Mouse (Mus musculus): Measurements from ENCODE around the gene 0610009B22Rik. TPM values are rescaled to one million over a fixed set of nuclear protein-coding genes. Genes with fewer than 3 reads are reported as not detected.
"Not testable (repeated sequence)": the region's sequence is repeated elsewhere in the genome, so short reads cannot be mapped to it uniquely, and the experiment has no call there.

0610009B22Rik gene
- 10 to 100 TPM; 42.1 to 43.2 TPM for total RNA-seq (2021)
- long read RNA-seq, experiment 1, transcript 0610009B22Rik-201 (2 exons, 813 nt): major isoform, 42 of 45 reads
- long read RNA-seq, experiment 1, partial matches to known transcripts: 0 of 45 reads
- long read RNA-seq, experiment 1, other reads (novel, unspliced or antisense): 3 of 45 reads
- long read RNA-seq, experiment 2, transcript 0610009B22Rik-201 (2 exons, 813 nt): major isoform, 37 of 44 reads
- long read RNA-seq, experiment 2, partial matches to known transcripts: 0 of 44 reads
- long read RNA-seq, experiment 2, other reads (novel, unspliced or antisense): 7 of 44 reads

GRCm38 (mm10) chr11:51688330-51689328, at the start of gene 0610009B22Rik:
0610009B22Rik (minus strand) TSS chr11:51688874.
- H3K4me3 ChIP-seq: peak within 1 kb of the TSS; percentile 95
- TF ChIP-seq CTCF (IDR thresholded peaks at IDR 0.05): no peak
- peak; percentile 100 for DNase-seq
- intact Hi-C loops (cut with DNase I): loop anchor here (10.0 kb wide), 1 partner anchor 404 kb away; the partner anchor contains the start of gene Col23a1
- peak within 1 kb of the TSS; percentile 96 for H3K27ac ChIP-seq

GRCm38 (mm10) chr11:51734218-51734617, 45.5 kb upstream of the 0610009B22Rik start:
- intact Hi-C loops (cut with DNase I); H3K27ac ChIP-seq: not testable (repeated sequence)

GRCm38 (mm10) chr11:51732883-51733282, 44.2 kb upstream of the 0610009B22Rik start:
- intact Hi-C loops (cut with DNase I): no loop called here
- Histone ChIP-seq H3K4me3 (no peak overlapping the region), H3K27ac (no peak overlapping the region)
- TF ChIP-seq CTCF (IDR thresholded peaks at IDR 0.05): no peak
- no peak for DNase-seq

More at GRCm38 (mm10) chr11:51734218-51734617, 45.5 kb upstream of the 0610009B22Rik start:
- H3K4me3 ChIP-seq, DNase-seq: not testable (repeated sequence)

- TF ChIP-seq CTCF (IDR thresholded peaks at IDR 0.05): no peak
- H3K4me3 ChIP-seq: no peak overlapping the region
- H3K27ac ChIP-seq: no peak overlapping the region
- no peak for DNase-seq
- intact Hi-C loops (cut with DNase I): no loop called here
These were observed 32.4 kb upstream of the 0610009B22Rik start for GRCm38 (mm10) chr11:51721066-51721465.

- no peak for TF ChIP-seq CTCF (IDR thresholded peaks at IDR 0.05)
- intact Hi-C loops (cut with DNase I): no loop called here
- no peak for DNase-seq
- no peak overlapping the region for H3K27ac ChIP-seq
- H3K4me3 ChIP-seq: no peak overlapping the region
These were observed 18.4 kb upstream of the 0610009B22Rik start for GRCm38 (mm10) chr11:51707080-51707479.

- TF ChIP-seq CTCF (IDR thresholded peaks at IDR 0.05): no peak
- DNase-seq: no peak
- Histone ChIP-seq H3K4me3 (no peak overlapping the region), H3K27ac (no peak overlapping the region; the same call in 1 of the 2 replicates)
- intact Hi-C loops (cut with DNase I): no loop called here
These were observed 17.8 kb upstream of the 0610009B22Rik start for GRCm38 (mm10) chr11:51706451-51706850.

GRCm38 (mm10) chr11:51703379-51703998, 14.8 kb upstream of the 0610009B22Rik start:
- H3K4me3 ChIP-seq: no peak overlapping the region
- DNase-seq: peak; percentile 30
- TF ChIP-seq CTCF (IDR thresholded peaks at IDR 0.05): peak; percentile 43; the same call in 1 of the 2 replicates
- intact Hi-C loops (cut with DNase I): no loop called here
- no peak overlapping the region for H3K27ac ChIP-seq

- no peak for DNase-seq
- H3K27ac ChIP-seq: peak overlapping the region; percentile 12; the same call in 1 of the 2 replicates
- intact Hi-C loops (cut with DNase I): no loop called here
- H3K4me3 ChIP-seq: no peak overlapping the region
- TF ChIP-seq CTCF (IDR thresholded peaks at IDR 0.05): no peak
These were observed 14.2 kb upstream of the 0610009B22Rik start for GRCm38 (mm10) chr11:51702831-51703230.

- no peak overlapping the region for H3K27ac ChIP-seq
- TF ChIP-seq CTCF (IDR thresholded peaks at IDR 0.05): no peak
- intact Hi-C loops (cut with DNase I): no loop called here
- H3K4me3 ChIP-seq: no peak overlapping the region
- no peak for DNase-seq
These were observed 6.3 kb upstream of the 0610009B22Rik start for GRCm38 (mm10) chr11:51694984-51695383.

- intact Hi-C loops (cut with DNase I); H3K4me3 ChIP-seq; DNase-seq; H3K27ac ChIP-seq: not testable (repeated sequence)
- 0 out of 2 replicates have a peak, but pooled peaks have one; percentile 4 for TF ChIP-seq CTCF (IDR thresholded peaks at IDR 0.05)
These were observed 1.9 kb upstream of the 0610009B22Rik start for GRCm38 (mm10) chr11:51690597-51690996.

GRCm38 (mm10) chr11:51689343-51689742, 669 bp upstream of the 0610009B22Rik start:
- no peak for TF ChIP-seq CTCF (IDR thresholded peaks at IDR 0.05)
- intact Hi-C loops (cut with DNase I): loop anchor here (10.0 kb wide), 1 partner anchor 405 kb away; the partner anchor contains the start of gene Col23a1
- Histone ChIP-seq H3K27ac (peak overlapping the region; percentile 96), H3K4me3 (peak overlapping the region; percentile 95)
- no peak for DNase-seq

GRCm38 (mm10) chr11:51681976-51682374, 6.7 kb downstream of the 0610009B22Rik start:
- no peak for DNase-seq
- H3K4me3 ChIP-seq: no peak overlapping the region
- H3K27ac ChIP-seq: no peak overlapping the region
- TF ChIP-seq CTCF (IDR thresholded peaks at IDR 0.05): no peak
- intact Hi-C loops (cut with DNase I): loop anchor here (1.0 to 10.0 kb wide), 3 partner anchors 45 to 397 kb away; partner anchors contain the start of genes Col23a1 and Rmnd5b
